Mouse (Mus musculus) heart, embryonic 16.5 days (tissue): ENCODE measurements around the gene Sox8. TPM values are rescaled to one million over a fixed set of nuclear protein-coding genes. Genes with fewer than 3 reads are reported as not detected.

Source experiments
- ATAC-seq: fragments of 200-750 bp; cut with Nextera tagmentation; replicated peaks from 2 replicates; pipeline ENCODE4 v1.8.0; 2017; ENCODE audit warnings: moderate number of reproducible peaks; ENCODE audit not compliant: insufficient read depth, low FRiP score; ENCODE audit errors: extremely low read depth
- H3K27ac ChIP-seq: fragments of 300-500 bp; sonication (generic); 2 replicates; pipeline ENCODE4 v1.5.1; 2014; ENCODE audit warnings: mild to moderate bottlenecking, low read length, control low read depth, moderate library complexity
- H3K27me3 ChIP-seq: fragments of 300-500 bp; sonication (generic); 2 replicates; pipeline ENCODE4 v1.6.1; 2014; ENCODE audit warnings: low read length, mixed read lengths; ENCODE audit not compliant: control insufficient read depth, insufficient read depth
- H3K36me3 ChIP-seq: fragments of 300-500 bp; sonication (generic); 2 replicates; pipeline ENCODE4 v1.6.1; 2014; ENCODE audit not compliant: control insufficient read depth, insufficient read depth
- H3K4me1 ChIP-seq: fragments of 300-500 bp; sonication (generic); 2 replicates; pipeline ENCODE4 v1.6.1; 2014; ENCODE audit warnings: low read length, mixed read lengths; ENCODE audit not compliant: control insufficient read depth, insufficient read depth
- H3K4me2 ChIP-seq: fragments of 300-500 bp; sonication (generic); 2 replicates; pipeline ENCODE4 v1.6.1; 2014; ENCODE audit warnings: low read depth, mild to moderate bottlenecking, control low read depth, low read length
- H3K4me3 ChIP-seq: fragments of 300-500 bp; sonication (generic); 2 replicates; pipeline ENCODE4 v1.5.1; 2014; ENCODE audit warnings: mild to moderate bottlenecking, control low read depth, low read length
- H3K9ac ChIP-seq: fragments of 300-500 bp; sonication (generic); 2 replicates; pipeline ENCODE4 v1.6.1; 2014; ENCODE audit warnings: low read length, control low read depth
- H3K9me3 ChIP-seq: fragments of 300-500 bp; sonication (generic); replicated peaks from 2 replicates; pipeline ENCODE4 v1.6.1; 2016; ENCODE audit warnings: low read length; ENCODE audit not compliant: control insufficient read depth
- WGBS: fragments of 180-500 bp; shearing (Covaris S2); extraction: QIAGEN DNeasy Blood & Tissue Kit; methylation state at CpG from one replicate; pipeline ENCODE4 v1.1.7; 2014; 5-methylcytosine and 5-hydroxymethylcytosine counted together
- polyA plus RNA-seq: library from polyadenylated mRNA; unstranded; fragments of >200 nt; fragmentation: Nextera tagmentation; extraction: Ambion mirVana; gene quantifications from 2 replicates; pipeline ENCODE4 v1.2.1, GENCODE M21; 2015

Sox8 gene
- polyA plus RNA-seq, 1 experiment from 2014 or later, result 0.54 TPM

GRCm38 (mm10) chr17:25519511-25519910, 51.0 kb downstream of the Sox8 start:
- 80% methylated on average over 5 of the region's 5 CpGs for WGBS
- Histone ChIP-seq H3K4me2 (no peak overlapping the region), H3K27ac (no peak overlapping the region), H3K9ac (no peak overlapping the region), H3K4me3 (no peak overlapping the region), H3K4me1 (no peaks in the 10 kb centered on the region), H3K9me3 (no peaks in the 10 kb centered on the region), H3K36me3 (no peaks in the 10 kb centered on the region), H3K27me3 (no peaks in the 10 kb centered on the region; the same call in 1 of the 2 replicates)
- no peak for ATAC-seq

- no peak overlapping the region for H3K4me2 ChIP-seq
- H3K4me1 ChIP-seq, result no peaks in the 10 kb centered on the region
- no peaks in the 10 kb centered on the region for H3K36me3 ChIP-seq
- WGBS, result 92% methylated on average over 17 of the region's 17 CpGs
- no peaks in the 10 kb centered on the region; the same call in 1 of the 2 replicates for H3K9me3 ChIP-seq
- H3K27ac ChIP-seq, result no peak overlapping the region
- H3K4me3 ChIP-seq, result no peak overlapping the region
- H3K27me3 ChIP-seq, result no peaks in the 10 kb centered on the region; the same call in 1 of the 2 replicates
- no peak overlapping the region for H3K9ac ChIP-seq
- ATAC-seq, result no peak
These were observed 52.3 kb downstream of the Sox8 start for GRCm38 (mm10) chr17:25518144-25518543.

GRCm38 (mm10) chr17:25516315-25516714, 54.2 kb downstream of the Sox8 start:
- ATAC-seq, result no peak
- H3K36me3 ChIP-seq, result no peaks in the 10 kb centered on the region
- WGBS, result 16% methylated on average over 5 of the region's 5 CpGs

More at GRCm38 (mm10) chr17:25516315-25516714, 54.2 kb downstream of the Sox8 start:
- Histone ChIP-seq H3K27me3 (no peaks in the 10 kb centered on the region; the same call in 1 of the 2 replicates), H3K4me1 (no peaks in the 10 kb centered on the region), H3K27ac (no peak overlapping the region), H3K4me3 (no peak overlapping the region), H3K4me2 (no peak overlapping the region), H3K9me3 (no peaks in the 10 kb centered on the region; the same call in 1 of the 2 replicates), H3K9ac (no peak overlapping the region)

Other genes with a start within 250 kb of the Sox8 start
- 0.41 and 0.59 TPM in 2 replicates for gene Tpsab1, start 225.1 kb downstream of the Sox8 start, polyA plus RNA-seq
- gene Tpsb2, start 204.4 kb downstream of the Sox8 start, polyA plus RNA-seq, result 11.0 and 11.7 TPM in 2 replicates
- gene Tpsg1, start 201.4 kb downstream of the Sox8 start, polyA plus RNA-seq, result 0.56 and 0.76 TPM in 2 replicates
- 4.5 and 5.4 TPM in 2 replicates for gene Cacna1h, start 136.9 kb downstream of the Sox8 start, polyA plus RNA-seq
- 0.81 and 1.5 TPM in 2 replicates for gene Tekt4, start 116.1 kb downstream of the Sox8 start, polyA plus RNA-seq
- gene Sstr5, start 73.4 kb downstream of the Sox8 start, polyA plus RNA-seq, result 0.07 and 0.12 TPM in 2 replicates
- 36.9 and 39.8 TPM in 2 replicates for gene Lmf1, start 8.4 kb upstream of the Sox8 start, polyA plus RNA-seq
- gene Gng13, start 146.5 kb upstream of the Sox8 start, polyA plus RNA-seq, result 0.60 and 2.2 TPM in 2 replicates
- gene Chtf18, start 156.7 kb upstream of the Sox8 start, polyA plus RNA-seq, result 16.7 and 17.2 TPM in 2 replicates
- gene Rpusd1, start 157.0 kb upstream of the Sox8 start, polyA plus RNA-seq, result 12.7 and 13.7 TPM in 2 replicates
- 0.16 TPM in 2 replicates for gene Mslnl, start 165.4 kb upstream of the Sox8 start, polyA plus RNA-seq
- 50.0 and 51.1 TPM in 2 replicates for gene Msln, start 183.7 kb upstream of the Sox8 start, polyA plus RNA-seq
- 38.3 and 39.7 TPM in 2 replicates for gene Narfl, start 203.1 kb upstream of the Sox8 start, polyA plus RNA-seq
- 51.4 and 55.2 TPM in 2 replicates for gene Haghl, start 215.0 kb upstream of the Sox8 start, polyA plus RNA-seq
- 0.53 and 0.80 TPM in 2 replicates for gene Ccdc78, start 215.9 kb upstream of the Sox8 start, polyA plus RNA-seq
- 65.1 and 68.9 TPM in 2 replicates for gene Fam173a, start 222.2 kb upstream of the Sox8 start, polyA plus RNA-seq
- gene AC134908.4, start 225.0 kb upstream of the Sox8 start, polyA plus RNA-seq, result 0.26 and 0.54 TPM in 2 replicates
- gene Metrn, start 226.4 kb upstream of the Sox8 start, polyA plus RNA-seq, result 25.6 and 26.9 TPM in 2 replicates
- gene Fbxl16, start 238.4 kb upstream of the Sox8 start, polyA plus RNA-seq, result 0.75 and 0.81 TPM in 2 replicates